Mouse (Mus musculus) testis, adult 2 months (tissue): ENCODE data around the gene Gm10490.

Experiments used
- CTCF ChIP-seq: fragments of 200-500 bp; IDR thresholded peaks from 2 replicates; pipeline ENCODE4 v1.5.1; 2012; ENCODE audit warnings: low read depth, mild to moderate bottlenecking, inconsistent platforms, low read length, moderate library complexity; ENCODE audit not compliant: control insufficient read depth, insufficient read depth, insufficient replicate concordance
- POLR2A ChIP-seq: fragments of 200-500 bp; IDR thresholded peaks from 2 replicates; pipeline ENCODE4 v1.6.1; 2012; ENCODE audit warnings: low read depth, mild to moderate bottlenecking, inconsistent platforms, low read length, moderate library complexity; ENCODE audit not compliant: control insufficient read depth

DNA sequence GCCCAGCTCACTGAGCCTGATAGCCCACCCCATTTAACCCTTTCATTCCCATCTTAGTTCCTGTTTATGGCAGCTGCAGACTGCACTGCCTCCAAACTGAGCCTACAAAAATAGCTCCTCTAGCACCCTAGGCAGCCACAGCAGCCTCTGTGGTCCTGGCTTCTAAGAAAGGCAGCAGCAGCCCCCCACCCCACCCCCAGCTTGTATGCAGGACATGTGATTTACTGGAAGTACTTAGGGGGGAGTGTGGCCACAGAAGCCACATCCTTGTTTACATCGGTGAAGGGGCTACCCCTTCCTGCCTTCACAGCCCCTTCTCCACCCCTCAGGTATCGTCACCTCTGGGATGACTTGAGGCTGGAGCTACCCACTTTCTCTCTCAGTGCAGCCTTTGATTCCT lies 44.0 kb upstream of the Gm10490 start:
- TF ChIP-seq CTCF, result no peak
- TF ChIP-seq POLR2A, result no peak
